Mouse (Mus musculus): ENCODE results near the gene Wdr4. TPM values are rescaled to one million over a fixed set of nuclear protein-coding genes. Genes with fewer than 3 reads are reported as not detected.
"Not testable (repeated sequence)": the region's sequence is repeated elsewhere in the genome, so short reads cannot be mapped to it uniquely, and the experiment has no call there.

Wdr4 gene
- polyA plus RNA-seq, 1 experiment from 2014 or later = 76.7 TPM

- DNase-seq (ENCODE audit: low spot score) = no peak
- no peaks in the 10 kb centered on the region for H3K27me3 ChIP-seq (ENCODE audit: low read depth, poor library complexity, severe bottlenecking)
- no peak overlapping the region for H3K4me3 ChIP-seq
- peaks cover 12% of the 10 kb centered on the region for H3K4me1 ChIP-seq
- no peak overlapping the region for H3K27ac ChIP-seq (replicated peaks)
- no peaks in the 10 kb centered on the region for H3K9me3 ChIP-seq (replicated peaks)
- WGBS = 75% methylated on average over 8 of the region's 8 CpGs
- H3K36me3 ChIP-seq = no peaks in the 10 kb centered on the region
These were observed 29.6 kb upstream of the Wdr4 start for GRCm38 (mm10) chr17:31549389-31549788.

DNA sequence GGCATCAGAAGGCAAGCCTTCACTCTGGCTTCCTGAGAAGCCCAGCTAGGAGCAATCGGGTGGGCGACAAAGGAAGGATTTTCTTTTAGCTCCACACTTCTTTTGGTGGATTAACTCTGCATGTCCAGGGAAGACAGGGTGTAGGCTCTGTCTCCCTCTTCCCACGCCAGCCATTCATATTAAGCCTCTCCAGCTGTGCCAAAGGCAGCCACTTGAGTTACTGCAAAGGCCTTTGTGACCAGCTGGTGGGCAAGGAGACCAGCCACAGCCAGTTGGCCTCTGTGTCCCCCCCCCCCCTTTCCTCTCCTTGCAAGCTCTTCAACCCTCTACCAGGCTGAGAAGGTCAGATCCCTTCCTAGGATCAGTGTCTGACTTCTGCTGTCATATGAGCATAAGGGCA, 28.2 kb upstream of the Wdr4 start:
- Histone ChIP-seq H3K36me3 (no peaks in the 10 kb centered on the region), H3K4me3 (no peak overlapping the region), H3K27ac (replicated peaks) (peak overlapping the region; percentile 74), H3K9me3 (replicated peaks) (no peaks in the 10 kb centered on the region), H3K27me3 (ENCODE audit: low read depth, poor library complexity, severe bottlenecking) (no peaks in the 10 kb centered on the region), H3K4me1 (peaks cover 12% of the 10 kb centered on the region)
- WGBS = 27% methylated on average over 3 of the region's 3 CpGs
- no peak for DNase-seq (ENCODE audit: low spot score)

DNA sequence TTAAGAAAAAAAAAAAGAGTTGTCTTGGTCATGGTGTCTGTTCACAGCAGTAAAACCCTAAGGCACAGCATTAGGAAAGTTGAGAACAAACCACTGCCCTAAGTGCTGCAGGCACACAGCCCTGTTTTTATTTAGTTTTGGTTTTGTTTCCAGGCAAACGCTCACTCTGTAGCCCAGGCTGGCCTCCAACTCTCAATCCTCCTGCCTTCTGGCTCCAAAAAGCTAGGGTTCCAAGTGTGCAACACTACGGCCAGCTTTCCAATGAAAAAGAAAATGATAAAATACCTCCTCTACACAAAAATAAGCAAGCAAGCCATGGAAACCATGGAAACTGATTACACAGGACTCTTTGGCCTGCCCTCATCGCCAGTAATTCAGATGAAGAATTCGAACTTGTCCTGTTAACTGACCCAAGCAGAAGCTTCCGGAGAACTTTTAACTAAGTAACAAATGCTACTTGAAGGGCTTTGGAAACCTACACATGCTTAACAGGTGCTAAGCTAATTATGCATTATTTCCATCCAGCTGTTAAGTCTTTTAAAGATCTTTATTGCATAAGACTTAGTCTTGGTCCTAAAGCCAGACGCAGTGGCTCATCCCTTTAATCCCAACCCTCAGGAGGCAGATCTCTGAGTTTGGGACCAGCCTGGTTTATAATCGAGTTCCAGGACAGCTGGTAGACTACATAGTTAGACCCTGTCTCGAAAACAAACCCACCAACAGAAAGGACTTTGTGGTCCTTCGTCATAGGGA, 26.8 kb upstream of the Wdr4 start:
- no peaks in the 10 kb centered on the region for H3K36me3 ChIP-seq
- peaks cover 13% of the 10 kb centered on the region for H3K4me1 ChIP-seq
- no peaks in the 10 kb centered on the region for H3K9me3 ChIP-seq (replicated peaks)
- no peak overlapping the region for H3K27ac ChIP-seq (replicated peaks)
- 88% methylated on average over 9 of the region's 9 CpGs for WGBS
- H3K4me3 ChIP-seq = no peak overlapping the region
- H3K27me3 ChIP-seq (ENCODE audit: low read depth, poor library complexity, severe bottlenecking) = no peaks in the 10 kb centered on the region
- no peak for DNase-seq (ENCODE audit: low spot score)

DNA sequence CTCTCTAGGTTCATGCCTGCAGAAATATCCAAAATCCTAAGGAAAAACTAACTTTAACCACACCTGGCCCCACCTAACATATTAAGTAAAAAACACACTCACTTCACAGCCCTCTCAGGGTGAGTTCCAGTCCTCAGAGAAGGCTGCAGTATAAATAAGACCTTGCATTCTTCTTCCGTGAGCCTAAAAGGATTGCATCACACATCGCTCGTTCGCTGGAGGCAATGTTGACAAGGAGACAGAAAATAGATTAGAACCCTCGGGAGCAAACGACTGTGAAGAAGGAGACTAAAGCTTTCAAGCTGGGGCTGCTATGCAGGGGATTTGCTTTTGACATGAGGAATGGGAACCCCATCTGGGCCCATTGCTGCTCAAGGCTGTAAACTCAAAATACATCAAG, 23.8 kb upstream of the Wdr4 start:
- peaks cover 21% of the 10 kb centered on the region for H3K4me1 ChIP-seq
- no peaks in the 10 kb centered on the region for H3K27me3 ChIP-seq (ENCODE audit: low read depth, poor library complexity, severe bottlenecking)
- H3K9me3 ChIP-seq (replicated peaks) = no peaks in the 10 kb centered on the region
- no peak overlapping the region for H3K4me3 ChIP-seq
- DNase-seq (ENCODE audit: low spot score) = no peak
- no peaks in the 10 kb centered on the region for H3K36me3 ChIP-seq
- no peak overlapping the region for H3K27ac ChIP-seq (replicated peaks)
- WGBS = 45% methylated on average over 6 of the region's 6 CpGs

DNA sequence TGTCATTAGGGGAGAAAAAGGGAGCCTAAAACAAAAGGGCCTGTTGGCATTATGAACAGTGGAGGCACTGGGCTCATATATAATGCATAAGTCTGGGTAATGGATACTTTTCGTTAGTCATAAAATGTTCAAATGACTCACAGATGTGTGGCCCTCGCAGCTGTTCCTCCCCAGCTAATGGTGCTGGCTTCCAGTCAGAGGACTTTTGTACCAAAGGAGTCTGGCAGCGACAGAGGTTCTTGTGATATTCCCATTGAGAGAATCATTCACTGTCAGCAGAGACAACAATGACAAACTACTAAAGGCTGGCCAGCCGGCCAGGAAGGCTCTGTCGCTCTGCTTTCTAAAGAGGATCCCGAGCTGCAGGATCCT, 21.7 kb upstream of the Wdr4 start:
- Histone ChIP-seq H3K4me1 (peaks cover 9% of the 10 kb centered on the region; the same call in 1 of the 2 replicates), H3K36me3 (no peaks in the 10 kb centered on the region), H3K27me3 (ENCODE audit: low read depth, poor library complexity, severe bottlenecking) (no peaks in the 10 kb centered on the region), H3K9me3 (replicated peaks) (no peaks in the 10 kb centered on the region), H3K4me3 (no peak overlapping the region), H3K27ac (replicated peaks) (no peak overlapping the region)
- 71% methylated on average over 6 of the region's 6 CpGs for WGBS
- DNase-seq (ENCODE audit: low spot score) = no peak

DNA sequence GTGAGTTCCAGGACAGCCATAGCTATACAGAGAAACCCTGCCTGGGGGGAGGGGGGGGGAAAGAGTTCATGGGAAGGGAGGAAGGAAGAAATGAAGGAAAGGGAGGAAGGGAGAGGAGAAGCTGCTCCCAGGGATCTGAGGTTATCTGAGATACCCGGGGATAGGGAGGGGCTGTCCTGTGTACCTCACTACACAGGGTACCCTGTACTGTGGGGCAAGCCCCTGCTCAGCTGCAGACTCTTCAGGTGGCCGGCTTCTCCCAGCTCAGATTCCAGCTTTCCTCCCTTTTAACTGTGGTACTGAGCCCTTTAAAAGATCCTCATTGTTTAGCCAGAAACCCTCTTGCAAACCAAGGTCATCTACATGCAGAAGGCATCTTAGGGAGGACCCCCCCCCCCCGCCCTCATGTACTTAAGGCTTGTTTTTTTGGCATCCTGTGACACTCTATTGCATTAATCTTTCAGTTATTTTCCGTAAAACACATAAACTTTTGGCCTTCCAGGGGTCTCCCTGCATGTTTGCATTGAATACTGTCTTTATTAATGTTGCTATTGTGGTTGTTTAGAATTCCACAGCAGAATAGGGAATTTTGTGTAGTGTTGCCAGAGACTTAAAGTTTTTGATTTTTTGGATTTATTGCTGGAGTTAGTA, 21.2 kb upstream of the Wdr4 start:
- no peaks in the 10 kb centered on the region for H3K9me3 ChIP-seq (replicated peaks)
- no peaks in the 10 kb centered on the region for H3K36me3 ChIP-seq
- H3K4me1 ChIP-seq = peaks cover 14% of the 10 kb centered on the region
- H3K27ac ChIP-seq (replicated peaks) = 0 out of 2 replicates have a peak overlapping the region, but pooled peaks have one; percentile 28
- 66% methylated on average over 4 of the region's 4 CpGs for WGBS
- no peaks in the 10 kb centered on the region for H3K27me3 ChIP-seq (ENCODE audit: low read depth, poor library complexity, severe bottlenecking)
- no peak overlapping the region for H3K4me3 ChIP-seq
- DNase-seq (ENCODE audit: low spot score) = no peak

GRCm38 (mm10) chr17:31540101-31540500, 20.3 kb upstream of the Wdr4 start:
- WGBS = 73% methylated on average over 3 of the region's 3 CpGs
- no peaks in the 10 kb centered on the region for H3K9me3 ChIP-seq (replicated peaks)
- no peak for DNase-seq (ENCODE audit: low spot score)
- no peaks in the 10 kb centered on the region for H3K36me3 ChIP-seq
- H3K4me3 ChIP-seq = no peak overlapping the region
- no peaks in the 10 kb centered on the region for H3K27me3 ChIP-seq (ENCODE audit: low read depth, poor library complexity, severe bottlenecking)
- H3K27ac ChIP-seq (replicated peaks) = no peak overlapping the region
- H3K4me1 ChIP-seq = peaks cover 22% of the 10 kb centered on the region

- Histone ChIP-seq H3K9me3 (replicated peaks) (no peaks in the 10 kb centered on the region), H3K4me3 (peak overlapping the region; percentile 14; the same call in 1 of the 2 replicates), H3K36me3 (peaks cover 12% of the 10 kb centered on the region), H3K27me3 (ENCODE audit: low read depth, poor library complexity, severe bottlenecking) (no peaks in the 10 kb centered on the region), H3K27ac (replicated peaks) (peak overlapping the region; percentile 85), H3K4me1 (peaks cover 20% of the 10 kb centered on the region)
- WGBS = 50% methylated on average over 8 of the region's 8 CpGs
- DNase-seq (ENCODE audit: low spot score) = peak; percentile 34
These were observed 16.3 kb upstream of the Wdr4 start for GRCm38 (mm10) chr17:31535871-31536629.

DNA sequence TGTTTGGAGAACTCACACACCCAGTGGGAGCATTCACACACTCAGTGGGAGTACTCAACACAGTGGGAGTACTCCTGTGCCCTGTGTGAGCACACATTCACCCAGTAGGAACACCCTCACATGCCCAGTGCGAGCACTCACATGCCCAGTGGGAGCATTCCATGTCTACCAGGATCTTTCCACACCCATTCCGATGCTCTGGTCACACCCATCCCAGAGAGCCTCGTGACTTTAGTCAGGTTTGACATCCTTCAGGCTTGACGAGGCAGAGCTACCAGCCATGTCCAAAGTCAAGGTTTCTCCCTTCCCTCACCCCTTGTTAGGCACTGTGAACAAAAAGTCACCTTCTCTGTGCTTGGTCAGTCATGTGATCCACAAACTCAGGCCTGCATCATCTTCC, 15.6 kb upstream of the Wdr4 start:
- H3K27ac ChIP-seq (replicated peaks) = peak overlapping the region; percentile 85
- peaks cover 17% of the 10 kb centered on the region for H3K4me1 ChIP-seq
- H3K4me3 ChIP-seq = no peak overlapping the region
- H3K27me3 ChIP-seq (ENCODE audit: low read depth, poor library complexity, severe bottlenecking) = no peaks in the 10 kb centered on the region
- no peaks in the 10 kb centered on the region for H3K9me3 ChIP-seq (replicated peaks)
- DNase-seq (ENCODE audit: low spot score) = no peak
- WGBS = 80% methylated on average over 4 of the region's 4 CpGs
- peaks cover 17% of the 10 kb centered on the region for H3K36me3 ChIP-seq

GRCm38 (mm10) chr17:31532331-31532730, 12.6 kb upstream of the Wdr4 start:
- 94% methylated on average over 4 of the region's 4 CpGs for WGBS
- Histone ChIP-seq H3K4me1 (peaks cover 17% of the 10 kb centered on the region), H3K36me3 (peaks cover 41% of the 10 kb centered on the region)
- H3K9me3 ChIP-seq (replicated peaks); H3K27me3 ChIP-seq (ENCODE audit: low read depth, poor library complexity, severe bottlenecking); H3K4me3 ChIP-seq; DNase-seq (ENCODE audit: low spot score); H3K27ac ChIP-seq (replicated peaks): not testable (repeated sequence)

DNA sequence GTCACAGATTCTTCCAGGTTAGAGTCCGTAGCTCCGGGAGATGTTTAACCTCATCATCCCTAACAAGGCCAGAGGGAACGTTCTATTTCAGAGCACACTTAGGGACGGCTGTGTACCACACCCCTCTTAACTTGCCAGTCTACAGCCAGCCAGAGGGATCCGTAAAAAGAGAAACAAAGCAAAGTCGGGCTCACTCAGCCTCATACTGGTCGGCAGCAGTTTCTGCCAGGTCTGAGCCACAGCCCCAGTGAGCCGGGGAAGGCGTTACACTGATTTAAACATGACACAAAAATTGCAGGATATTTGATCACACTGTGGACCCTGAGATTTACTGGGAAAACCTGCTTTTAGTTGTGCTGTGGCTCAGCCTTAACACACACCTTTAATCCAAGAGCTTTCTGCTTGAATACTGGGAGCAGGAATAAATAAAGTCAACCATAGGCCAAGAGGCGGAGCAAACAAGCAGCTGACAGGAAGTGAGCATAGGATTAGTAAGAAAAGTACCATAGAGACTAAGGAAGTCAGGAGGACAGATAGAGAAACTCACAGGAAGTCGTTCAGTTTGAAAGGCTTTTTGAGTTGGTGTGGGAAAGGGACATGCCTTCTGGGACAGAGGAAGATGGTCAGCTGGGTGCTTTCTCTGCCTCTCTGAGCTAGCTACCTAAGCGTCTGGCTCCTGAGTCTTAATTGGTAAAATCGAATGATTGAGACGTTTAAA, 11.8 kb upstream of the Wdr4 start:
- no peak for DNase-seq (ENCODE audit: low spot score)
- Histone ChIP-seq H3K4me1 (peaks cover 17% of the 10 kb centered on the region), H3K4me3 (no peak overlapping the region), H3K36me3 (peaks cover 48% of the 10 kb centered on the region), H3K9me3 (replicated peaks) (no peaks in the 10 kb centered on the region), H3K27me3 (ENCODE audit: low read depth, poor library complexity, severe bottlenecking) (no peaks in the 10 kb centered on the region), H3K27ac (replicated peaks) (no peak overlapping the region)
- WGBS = 91% methylated on average over 14 of the region's 14 CpGs

GRCm38 (mm10) chr17:31529314-31529713, 9.5 kb upstream of the Wdr4 start:
- no peaks in the 10 kb centered on the region for H3K27me3 ChIP-seq (ENCODE audit: low read depth, poor library complexity, severe bottlenecking)
- peak; percentile 39 for DNase-seq (ENCODE audit: low spot score)
- peaks cover 66% of the 10 kb centered on the region for H3K36me3 ChIP-seq
- H3K4me3 ChIP-seq = 0 out of 2 replicates have a peak overlapping the region, but pooled peaks have one; percentile 9
- H3K9me3 ChIP-seq (replicated peaks) = no peaks in the 10 kb centered on the region
- 26% methylated on average over 15 of the region's 15 CpGs for WGBS
- H3K27ac ChIP-seq (replicated peaks) = no peak overlapping the region
- H3K4me1 ChIP-seq = no peaks in the 10 kb centered on the region; the same call in 1 of the 2 replicates

All from midbrain, embryonic 10.5 days (tissue).